Mouse (Mus musculus): Measurements from ENCODE around the gene Syngap1.

Syngap1 gene

DNA sequence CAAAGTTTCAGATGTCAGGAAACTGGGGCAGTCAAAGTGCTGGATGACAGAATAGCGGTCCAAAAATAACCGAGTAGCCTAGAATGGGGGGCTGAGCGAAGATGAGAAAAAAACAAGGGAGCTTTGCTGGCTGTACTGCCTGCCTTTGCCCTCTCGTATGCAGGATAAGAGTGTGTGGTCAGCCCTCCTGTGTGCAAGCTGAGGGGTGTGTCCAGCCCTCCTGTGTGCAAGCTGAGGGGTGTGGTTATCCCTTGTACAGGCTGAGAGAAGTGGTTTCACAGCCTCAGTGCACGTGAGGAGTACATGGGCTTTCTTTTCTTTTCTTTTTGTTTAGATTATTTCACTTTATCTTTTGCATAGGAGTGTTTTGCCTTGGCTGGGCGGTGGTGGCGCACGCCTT lies 54.5 kb downstream of the Syngap1 start:
- no peak for DNase-seq

DNA sequence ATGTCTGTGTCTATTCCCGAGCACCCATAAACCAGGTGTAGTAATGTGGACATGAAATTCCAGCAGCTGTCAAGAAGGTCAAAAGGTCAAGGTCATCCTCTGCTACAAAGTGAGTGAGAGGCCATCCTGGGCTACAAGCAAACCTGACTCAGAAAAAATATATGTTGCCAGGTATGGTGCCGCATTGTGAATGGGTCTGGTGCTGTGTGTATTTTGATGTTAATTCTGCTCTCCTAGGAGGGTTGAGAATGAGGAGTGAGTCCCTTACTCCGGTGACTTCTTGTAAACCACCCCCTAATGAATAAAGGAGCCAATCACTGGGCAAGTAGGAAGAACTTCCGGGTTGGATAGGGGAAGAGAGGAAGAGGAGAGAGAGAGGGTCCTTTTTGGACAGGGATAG lies 56.6 kb downstream of the Syngap1 start:
- DNase-seq: no peak

DNA sequence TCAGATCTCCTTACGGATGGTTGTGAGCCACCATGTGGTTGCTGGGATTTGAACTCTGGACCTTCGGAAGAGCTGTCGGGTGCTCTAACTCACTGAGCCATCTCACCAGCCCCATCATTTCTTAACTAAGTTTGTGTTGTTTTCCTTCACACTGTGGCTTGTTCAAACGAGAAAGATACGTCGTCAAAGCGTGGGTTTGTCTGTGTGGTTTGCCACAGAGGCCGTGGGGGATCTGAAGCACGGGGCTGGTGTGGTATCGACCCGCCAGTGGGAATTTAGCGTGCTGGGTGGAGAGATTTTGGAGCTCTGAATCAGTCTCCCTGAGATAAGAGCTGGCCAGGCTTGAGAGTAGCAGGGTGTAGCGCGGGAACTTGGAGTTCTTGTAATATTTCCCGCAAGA lies 57.2 kb downstream of the Syngap1 start:
- DNase-seq: no peak

DNA sequence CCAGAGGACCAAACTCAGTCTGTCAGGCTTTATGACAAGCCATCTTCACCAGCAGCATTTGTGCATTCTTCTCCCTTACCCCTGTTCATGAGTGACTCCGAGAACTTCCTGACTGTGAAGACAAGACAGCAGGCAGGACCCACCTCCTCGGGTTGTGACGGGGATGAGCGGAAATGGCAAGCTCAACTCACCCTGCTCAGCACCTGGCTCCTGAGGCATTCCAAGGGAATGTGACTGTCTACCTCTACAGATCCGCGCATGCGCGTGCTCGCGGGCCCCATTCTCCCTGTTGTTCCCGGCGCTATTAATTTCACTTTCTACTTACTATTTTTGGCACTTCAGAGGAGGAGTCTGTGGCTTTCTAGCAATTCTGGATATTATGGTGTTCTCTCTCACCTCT lies 58.9 kb downstream of the Syngap1 start:
- DNase-seq: peak; percentile 35 to 41

DNA sequence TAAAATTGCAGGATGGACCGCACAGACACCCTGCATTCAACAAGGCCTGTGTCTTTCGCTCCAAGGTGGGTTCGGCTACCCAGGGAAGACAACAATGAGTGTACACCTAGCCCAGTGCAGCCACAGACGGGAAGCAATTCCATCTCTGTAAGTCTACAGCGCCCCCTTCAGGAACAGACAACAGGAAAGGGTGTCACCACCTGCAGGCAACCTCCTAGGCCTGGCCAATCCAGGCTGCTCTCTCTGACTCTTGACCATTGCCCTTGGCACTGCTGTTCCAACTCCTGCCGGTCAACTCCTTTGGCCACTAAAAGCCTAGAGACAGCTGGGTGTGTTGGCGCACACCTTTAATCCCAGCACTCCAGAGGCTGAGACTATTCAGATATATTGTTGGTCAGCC lies 60.1 kb downstream of the Syngap1 start:
- DNase-seq: no peak

- DNase-seq: peak in 1 of 2 experiments; percentile 22
These were observed 60.8 kb downstream of the Syngap1 start for GRCm38 (mm10) chr17:27001889-27002288.

GRCm38 (mm10) chr17:27004431-27004830 lies 63.4 kb downstream of the Syngap1 start:
- DNase-seq: peak; percentile 37 to 73

- DNase-seq: no peak
These were observed 63.9 kb downstream of the Syngap1 start for GRCm38 (mm10) chr17:27004903-27005485.

- DNase-seq: no peak
These were observed 64.6 kb downstream of the Syngap1 start for GRCm38 (mm10) chr17:27005644-27006043.

DNA sequence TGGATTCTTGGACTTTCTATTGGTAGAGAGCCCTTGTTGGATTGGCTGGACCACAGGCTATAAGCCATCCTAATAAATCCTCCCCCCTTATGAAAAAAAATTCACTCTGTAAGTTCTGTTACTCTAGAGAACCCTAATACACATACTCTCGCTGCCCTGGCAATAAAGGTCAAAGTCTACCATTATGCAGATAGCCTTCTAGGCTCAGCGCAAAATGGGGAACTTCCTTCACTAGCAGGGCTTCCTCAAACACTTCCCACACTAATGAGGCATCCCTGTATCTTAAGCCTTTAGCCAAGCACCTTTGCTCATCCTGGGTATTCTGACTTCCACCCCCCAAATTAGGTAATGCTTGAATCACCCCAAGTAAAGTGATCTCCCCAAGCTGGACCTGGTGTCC lies 67.2 kb downstream of the Syngap1 start:
- no peak for DNase-seq

GRCm38 (mm10) chr17:27011167-27011566 lies 70.1 kb downstream of the Syngap1 start:
- DNase-seq: no peak

DNA sequence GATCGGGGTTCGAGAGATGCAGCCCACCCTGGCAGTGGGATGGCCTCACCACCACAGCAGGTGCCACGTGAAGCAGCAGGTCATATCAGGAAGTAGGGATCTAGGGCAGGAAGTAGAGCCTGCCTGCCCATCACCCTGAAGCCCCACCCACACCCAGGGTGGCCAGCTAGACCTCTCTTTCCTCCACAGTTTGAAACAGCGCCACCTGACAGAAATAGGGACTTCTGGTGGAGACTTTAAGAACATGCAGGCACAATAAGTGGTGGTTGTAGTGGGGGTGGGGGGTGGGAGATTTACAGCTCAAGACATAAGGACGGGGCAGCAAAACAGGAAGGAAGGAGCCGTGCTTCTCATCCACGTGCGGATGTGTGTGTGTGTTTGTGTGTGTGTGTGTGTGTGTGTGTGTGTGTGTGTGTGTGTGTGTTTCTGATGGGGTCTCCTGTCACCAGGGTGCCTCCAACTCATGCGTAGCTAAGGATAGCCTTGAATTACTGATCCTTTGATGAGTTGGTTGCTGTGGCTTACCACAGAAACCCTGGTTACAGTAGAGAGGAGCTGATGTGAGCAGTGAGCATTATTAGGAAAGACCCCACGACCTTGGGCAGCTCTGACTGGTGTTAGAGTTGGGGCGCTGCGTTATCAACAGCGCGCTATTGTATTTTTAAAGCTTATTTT lies 71.1 kb downstream of the Syngap1 start:
- no peak for DNase-seq

DNA sequence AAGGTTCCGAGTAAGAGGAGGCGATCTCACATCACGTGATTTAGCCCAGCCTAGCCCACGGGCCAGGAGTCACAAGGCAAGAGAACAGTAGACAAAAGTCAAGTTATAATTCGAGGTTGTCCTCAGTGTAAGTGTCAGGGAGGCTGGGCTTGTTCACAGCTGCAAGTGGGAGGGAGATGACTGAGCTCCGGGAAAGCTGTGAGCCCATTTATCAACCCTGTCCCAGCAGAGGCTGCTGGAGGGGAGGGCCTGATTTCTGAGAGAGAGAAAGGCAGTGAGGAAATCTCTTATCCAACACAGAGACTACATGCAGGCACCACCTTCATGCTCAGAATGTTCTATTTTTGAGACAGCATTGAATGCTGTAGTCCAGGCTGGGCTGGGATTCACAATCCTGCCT lies 71.9 kb downstream of the Syngap1 start:
- no peak for DNase-seq

GRCm38 (mm10) chr17:27017564-27018499 lies 76.8 kb downstream of the Syngap1 start:
- peak; percentile 84 to 91 for DNase-seq

DNA sequence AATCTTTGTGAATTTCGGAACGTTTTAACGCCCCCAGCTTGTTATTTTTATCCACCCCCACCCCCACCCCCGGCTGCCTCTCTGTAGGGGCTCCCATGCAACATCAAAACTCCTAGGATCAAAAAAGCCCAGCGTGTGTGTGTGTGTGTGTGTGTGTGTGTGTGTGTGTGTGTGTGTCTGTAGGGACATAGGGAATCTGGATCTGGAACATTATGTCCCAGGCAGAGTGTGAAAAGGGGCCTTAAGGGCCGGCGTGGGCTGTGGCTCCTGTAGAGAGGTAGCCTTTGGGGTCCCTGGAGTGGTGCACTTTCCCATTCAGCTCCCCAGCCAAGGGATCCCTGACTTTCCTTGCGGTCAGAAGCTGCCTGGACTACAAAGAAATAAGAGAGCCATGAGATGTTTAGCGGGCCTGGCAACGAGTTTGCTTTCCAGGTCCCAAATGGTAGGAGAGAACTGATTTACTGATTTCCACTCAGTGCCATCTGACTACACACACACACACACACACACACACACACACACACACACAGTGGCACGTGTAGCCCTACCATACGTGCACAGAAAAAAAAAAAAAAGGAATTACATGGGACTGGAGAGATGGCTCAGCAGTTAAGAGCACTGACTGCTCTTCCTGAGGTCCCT lies 77.6 kb downstream of the Syngap1 start:
- no peak for DNase-seq

- no peak for DNase-seq
These were observed 80.0 kb downstream of the Syngap1 start for GRCm38 (mm10) chr17:27021076-27021475.

DNA sequence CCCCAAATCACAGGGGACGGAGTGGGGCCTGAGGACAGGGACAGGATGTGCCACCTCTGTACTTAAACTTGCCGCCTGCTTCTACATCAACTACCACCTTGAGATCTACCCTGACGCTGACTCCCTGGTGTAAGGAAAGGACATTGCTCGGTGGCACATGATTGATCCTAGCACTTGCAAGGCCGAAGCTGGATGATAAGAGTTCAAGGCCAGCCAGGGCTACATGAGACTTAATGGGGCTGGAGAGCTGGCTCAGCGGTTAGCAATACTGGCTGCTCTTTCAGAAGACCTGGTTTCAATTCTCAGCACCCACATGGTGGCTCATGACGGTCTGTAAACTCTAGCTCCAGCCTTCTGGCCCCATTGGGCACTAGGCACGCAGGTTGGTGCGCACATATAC lies 80.7 kb downstream of the Syngap1 start:
- no peak for DNase-seq

Measured in kidney, adult 8-10 months (tissue).